9 mouse cellular contexts compared by ENCODE assay signal in the genomic region with DNA sequence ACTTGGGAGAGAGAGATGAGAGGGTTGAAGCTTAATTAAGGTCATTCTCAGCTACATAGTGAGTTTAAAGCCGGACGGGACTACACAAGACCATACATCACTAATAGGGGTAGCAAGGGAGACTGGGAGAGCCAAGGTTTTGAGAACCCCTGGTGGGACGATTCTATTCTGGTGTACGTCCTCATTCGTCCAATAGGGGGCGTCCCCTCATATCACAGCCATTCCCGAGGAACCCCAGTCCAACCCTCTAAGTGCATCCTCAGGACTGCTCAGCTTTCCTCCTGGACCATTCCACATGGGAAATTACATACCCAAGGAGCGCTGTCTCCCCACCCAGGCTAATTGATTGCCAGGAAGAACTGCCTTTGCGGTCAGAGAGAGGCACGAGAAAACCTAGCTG.
DNase-seq lines count a peak whose midpoint lies in the region; ATAC-seq and TF ChIP-seq lines count a peak whose summit lies in the region.
"Had no signal": no experiment of that assay in that cellular context is flagged by ENCODE, and none has a peak within 500 bp of the region (broad histone marks: within the 10 kb centered on the region; RNA-seq: fewer than 3 reads in every experiment).

No protein-coding gene starts in this region.

- intact Hi-C loops in left cerebral cortex, adult 2 months (cut with DNase I) = no loop called here
- intact Hi-C loops in left cerebral cortex, postnatal 4 days (cut with DNase I) = no loop called here

- no peak overlapping the region for H3K9ac ChIP-seq in stomach, postnatal 0 days (ENCODE audit: low read length)
- H3K9ac ChIP-seq: limb, embryonic 13.5 days had no signal

- 62% methylated on average over 10 of the region's 10 CpGs for WGBS in stomach, postnatal 0 days

- TF ChIP-seq EP300 in stomach, postnatal 0 days (optimal IDR thresholded peaks at IDR 0.05) = no peak

- no peak overlapping the region for H3K4me3 ChIP-seq in left cerebral cortex, adult 2 months
- H3K4me3 ChIP-seq in stomach, postnatal 0 days (ENCODE audit: low read depth, low read length) = no peak overlapping the region
- H3K4me3 ChIP-seq: limb, embryonic 13.5 days had no signal

- no peak overlapping the region for H3K4me2 ChIP-seq in stomach, postnatal 0 days (replicated peaks; ENCODE audit: low read depth)
- H3K4me2 ChIP-seq: limb, embryonic 13.5 days had no signal

- H3K4me1 ChIP-seq in stomach, postnatal 0 days (replicated peaks; ENCODE audit: control insufficient read depth, insufficient read depth) = no peaks in the 10 kb centered on the region
- H3K4me1 ChIP-seq: limb, embryonic 13.5 days had no signal

- no peaks in the 10 kb centered on the region for H3K9me3 ChIP-seq in stomach, postnatal 0 days (ENCODE audit: control insufficient read depth, low read length)
- H3K9me3 ChIP-seq: limb, embryonic 13.5 days had no signal

- ATAC-seq in stomach, postnatal 0 days (ENCODE audit: low FRiP score, low TSS enrichment) = no peak

- no peak overlapping the region for H3K27ac ChIP-seq in left cerebral cortex, adult 2 months
- H3K27ac ChIP-seq in stomach, postnatal 0 days (replicated peaks) = no peak overlapping the region
- H3K27ac ChIP-seq: limb, embryonic 13.5 days had no signal

- H3K36me3 ChIP-seq in stomach, postnatal 0 days (ENCODE audit: control insufficient read depth, insufficient read depth, low read length) = no peaks in the 10 kb centered on the region
- H3K36me3 ChIP-seq: limb, embryonic 13.5 days had no signal

- DNase-seq in embryo, embryonic 10.5 days (ENCODE audit: low spot score) = peak; percentile 28
- DNase-seq in embryo, embryonic 10 days (ENCODE audit: low spot score) = no peak
- no peak for DNase-seq in left cerebral cortex, adult 2 months (ENCODE audit: extremely low spot score in 1 of 2, low spot score in 2 of 2)
- no peak for DNase-seq in left cerebral cortex, postnatal 4 days
- peak; percentile 27 for DNase-seq in thymus, postnatal 4 days
- DNase-seq in thymus, postnatal 25 days = no peak
- no peak for DNase-seq in stomach, postnatal 0 days (ENCODE audit: low spot score)
- no peak for DNase-seq in frontal cortex, postnatal 36 days (ENCODE audit: low spot score in 2 of 2)

- H3K27me3 ChIP-seq in stomach, postnatal 0 days (ENCODE audit: control insufficient read depth, insufficient read depth, low read length) = no peaks in the 10 kb centered on the region

- peak; percentile 15 for TF ChIP-seq CTCF in left cerebral cortex, adult 2 months (IDR thresholded peaks at IDR 0.05)
- TF ChIP-seq CTCF in stomach, postnatal 0 days (IDR thresholded peaks at IDR 0.05; ENCODE audit: low read depth) = peak; percentile 43

Comparison
In these comparisons a context has a peak if more than half of its experiments do, and no peak if none do; other contexts are left out.
1. DNase-seq: peak in embryo, embryonic 10.5 days (single experiment) and thymus, postnatal 4 days (single experiment); none in embryo, embryonic 10 days (single experiment), left cerebral cortex, adult 2 months (0 of 2), left cerebral cortex, postnatal 4 days (single experiment), thymus, postnatal 25 days (single experiment), stomach, postnatal 0 days (single experiment) and frontal cortex, postnatal 36 days (0 of 2).